Mouse (Mus musculus) monocyte, adult 59 days (primary cell): ENCODE results near the gene Faf1. TPM values are rescaled to one million over a fixed set of nuclear protein-coding genes. Genes with fewer than 3 reads are reported as not detected.

Source experiments
- total RNA-seq, 2 experiments: library from RNA; stranded (reverse); gene quantifications; one replicate each; pipeline ENCODE4 v1.2.4; 2023

The Faf1 gene
- 10 to 100 TPM; 19.0 to 20.5 TPM for total RNA-seq

DNA sequence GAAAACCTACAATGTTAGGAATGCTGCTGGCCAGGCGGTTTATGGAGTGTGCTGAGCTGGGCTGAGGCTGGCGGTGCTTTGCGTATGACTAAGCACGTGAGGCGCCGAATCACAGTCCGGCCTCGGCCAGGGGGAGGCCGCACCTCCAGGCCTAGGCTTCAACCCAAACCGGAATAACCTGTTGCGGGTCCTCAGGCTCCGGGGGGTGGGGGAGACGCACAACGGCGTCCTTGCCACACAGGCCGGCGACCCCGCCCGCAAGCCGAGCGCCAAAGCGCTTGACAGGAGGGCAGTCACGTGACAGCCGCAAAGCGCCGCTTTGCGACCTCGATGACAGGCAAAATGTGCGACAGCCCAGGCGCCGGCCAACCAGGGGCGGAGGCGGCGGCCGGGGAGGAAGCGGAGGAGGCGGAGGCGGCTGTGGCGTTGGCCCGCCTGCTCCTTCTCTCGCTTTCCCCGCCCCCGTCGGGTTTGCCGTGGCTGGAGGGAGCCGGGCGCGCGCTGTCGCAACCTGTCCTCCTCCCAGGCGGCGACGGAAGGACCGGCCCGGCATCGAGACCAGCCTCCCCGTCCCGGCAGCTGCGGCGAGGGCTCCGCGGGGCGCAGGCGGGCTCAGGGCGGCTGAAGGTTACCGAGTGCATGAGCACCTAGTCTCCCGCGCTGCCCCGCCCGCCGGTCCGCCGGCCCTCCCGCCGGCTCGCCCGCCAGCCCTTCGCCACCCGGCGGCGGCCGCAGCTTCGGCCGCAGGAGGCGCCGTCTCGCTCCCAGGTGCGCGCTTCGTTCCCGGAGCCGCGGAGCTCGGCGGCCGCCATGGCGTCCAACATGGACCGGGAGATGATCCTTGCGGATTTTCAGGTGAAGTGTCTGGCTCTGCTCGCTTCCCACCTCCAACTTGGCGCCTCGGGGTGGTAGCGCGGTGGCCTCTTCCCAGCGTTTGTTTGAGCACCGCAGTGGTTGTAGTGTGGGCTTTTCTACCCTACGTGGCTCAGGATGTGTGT lies at the start of gene Faf1:
TSS of gene Faf1 (plus strand) at position 371 of the 998 bp plus-strand sequence.

DNA sequence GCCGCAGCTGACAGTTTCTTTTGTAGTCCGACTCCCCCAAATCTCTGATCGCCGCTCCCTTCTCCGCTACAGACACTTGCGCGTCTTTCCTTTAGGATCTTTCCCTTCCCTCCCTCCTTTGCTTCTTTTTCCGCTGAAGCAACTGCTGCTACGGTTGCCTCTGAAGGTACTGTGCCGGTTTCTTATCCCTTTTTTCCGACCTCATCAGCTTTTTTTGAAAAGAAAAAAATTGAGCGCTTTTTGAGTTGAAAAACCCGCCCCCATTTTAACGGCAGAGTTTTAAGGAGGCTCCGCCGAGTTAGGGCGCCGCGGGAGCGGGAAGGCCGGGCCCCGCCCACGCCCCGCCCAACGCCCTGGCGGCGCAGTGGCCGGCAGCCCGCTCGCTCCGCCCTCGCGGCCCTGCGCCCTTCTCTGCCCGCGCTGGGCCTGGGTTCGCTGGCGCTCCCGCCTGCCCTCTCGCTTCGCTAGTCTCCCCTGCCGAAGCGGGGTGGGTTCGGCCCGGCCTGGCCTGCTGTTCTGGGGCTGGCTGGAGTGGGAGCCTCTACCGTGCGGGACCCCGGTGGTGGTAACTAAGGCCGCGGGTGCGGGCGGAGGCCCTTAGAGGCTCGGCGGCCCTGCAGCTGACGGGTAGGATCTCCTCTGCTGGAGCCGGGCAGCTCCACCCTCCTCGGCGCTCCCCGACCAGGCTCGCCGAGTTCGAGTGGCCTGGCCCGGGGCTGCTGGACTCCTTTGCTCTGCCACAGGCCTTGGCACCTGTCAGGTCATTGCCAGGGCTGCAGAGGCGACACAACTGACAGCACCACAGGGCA lies 9.7 kb upstream of the Faf1 start, which contains the start of gene Cdkn2c:
TSS of gene Cdkn2c (minus strand) at position 729 of the 809 bp plus-strand sequence.

GRCm38 (mm10) chr4:109977148-109978067 lies 301.0 kb downstream of the Faf1 start, which contains the start of gene Dmrta2:
Gene Dmrta2, plus strand, starts transcription at chr4:109978053.

Other genes with a start within 250 kb of the Faf1 start
- gene Rnf11, start 191.9 kb upstream of the Faf1 start, total RNA-seq: 10 to 100 TPM; 21.8 to 23.3 TPM
- not detected for gene 4930522H14Rik, start 145.3 kb upstream of the Faf1 start, total RNA-seq
- 1 to 10 TPM; 6.1 to 8.0 TPM for gene Cdkn2c, start 9.4 kb upstream of the Faf1 start, total RNA-seq